Mouse (Mus musculus) naive thymus-derived CD4-positive, alpha-beta T cell, adult 5 months (primary cell): ENCODE results near the gene Srcap. TPM values are rescaled to one million over a fixed set of nuclear protein-coding genes. Genes with fewer than 3 reads are reported as not detected.

ENCODE experiments used
- polyA plus RNA-seq: library from polyadenylated mRNA; unstranded; fragments of 100-300 nt; shearing (Covaris generic); gene quantifications from one replicate; pipeline ENCODE4 v1.2.1, GENCODE M21; 2017

Srcap gene
- polyA plus RNA-seq = 92.2 TPM

GRCm38 (mm10) chr7:127511808-127512230 lies at the start of gene Srcap:
Srcap (plus strand) TSS chr7:127511983.

GRCm38 (mm10) chr7:127478635-127479317 lies 33.0 kb upstream of the Srcap start, which contains the start of gene Fbrs:
Fbrs (plus strand) TSS chr7:127479199.

GRCm38 (mm10) chr7:127519284-127519683 lies 7.5 kb downstream of the Srcap start, which contains the start of gene Gm42715:
Gm42715 (plus strand) TSS chr7:127519584.

GRCm38 (mm10) chr7:127561340-127561858 lies 49.6 kb downstream of the Srcap start, which contains the start of gene Tmem265:
Tmem265 (plus strand) TSS chr7:127561390.

GRCm38 (mm10) chr7:127572895-127573471 lies 61.2 kb downstream of the Srcap start, which contains the start of gene Phkg2:
Phkg2 (plus strand) TSS chr7:127573340.

GRCm38 (mm10) chr7:127588011-127588871 lies 76.5 kb downstream of the Srcap start, which contains the start of the genes Ccdc189 and Rnf40:
Ccdc189 (minus strand) TSS chr7:127588595.
Rnf40 (plus strand) TSS chr7:127588767.

Other genes starting within 250 kb of the Srcap start
- 26.9 TPM for gene Sephs2, start 237.9 kb upstream of the Srcap start, polyA plus RNA-seq
- 168 TPM for gene Itgal, start 215.7 kb upstream of the Srcap start, polyA plus RNA-seq
- gene Zfp768, start 166.4 kb upstream of the Srcap start, polyA plus RNA-seq = not detected
- gene Zfp747, start 135.9 kb upstream of the Srcap start, polyA plus RNA-seq = 28.3 TPM
- gene 9130019O22Rik, start 124.8 kb upstream of the Srcap start, polyA plus RNA-seq = 7.7 TPM
- gene E430018J23Rik, start 118.4 kb upstream of the Srcap start, polyA plus RNA-seq = 7.6 TPM
- 17.1 TPM for gene Zfp764, start 105.2 kb upstream of the Srcap start, polyA plus RNA-seq
- gene Zfp688, start 89.9 kb upstream of the Srcap start, polyA plus RNA-seq = 23.4 TPM
- gene Zfp689, start 62.8 kb upstream of the Srcap start, polyA plus RNA-seq = 12.4 TPM
- 147 TPM for gene Prr14, start 52.4 kb upstream of the Srcap start, polyA plus RNA-seq
- gene Fbrs, start 32.8 kb upstream of the Srcap start, polyA plus RNA-seq = 15.9 TPM
- gene Gm42715, start 7.6 kb downstream of the Srcap start, polyA plus RNA-seq = 5.2 TPM
- 10.2 TPM for gene Tmem265, start 49.4 kb downstream of the Srcap start, polyA plus RNA-seq
- gene Phkg2, start 61.4 kb downstream of the Srcap start, polyA plus RNA-seq = 113 TPM
- gene Ccdc189, start 76.6 kb downstream of the Srcap start, polyA plus RNA-seq = 0.46 TPM
- gene Rnf40, start 76.8 kb downstream of the Srcap start, polyA plus RNA-seq = 137 TPM
- gene Zfp629, start 103.8 kb downstream of the Srcap start, polyA plus RNA-seq = 0.85 TPM
- gene Bcl7c, start 196.9 kb downstream of the Srcap start, polyA plus RNA-seq = 35.3 TPM
- not detected for gene Ctf1, start 200.8 kb downstream of the Srcap start, polyA plus RNA-seq
- not detected for gene Ctf2, start 220.2 kb downstream of the Srcap start, polyA plus RNA-seq
- 0.65 TPM for gene Fbxl19, start 232.6 kb downstream of the Srcap start, polyA plus RNA-seq